Mouse (Mus musculus) heart, postnatal 0 days (tissue): ENCODE data around the gene Spats2. TPM values are rescaled to one million over a fixed set of nuclear protein-coding genes. Genes with fewer than 3 reads are reported as not detected.
A peak's percentile ranks its signal among the peaks of the same experiment; 100 is the strongest.

Experiments
- ATAC-seq: fragments of 200-750 bp; cut with Nextera tagmentation; 2 replicates; pipeline ENCODE4 v1.8.0; 2017; ENCODE audit warnings: low read depth, moderate number of reproducible peaks, moderate library complexity; ENCODE audit not compliant: insufficient read depth
- DNase-seq: peaks from one replicate; pipeline ENCODE4 v3.0.0-alpha.2; 2016; ENCODE audit warnings: low spot score
- H3K27ac ChIP-seq: fragments of 300-500 bp; sonication (generic); 2 replicates; pipeline ENCODE4 v1.5.1; 2014; ENCODE audit warnings: low read depth, mild to moderate bottlenecking
- H3K27me3 ChIP-seq: fragments of 300-500 bp; sonication (generic); 2 replicates; pipeline ENCODE4 v1.6.1; 2014; ENCODE audit warnings: low read length, mixed read lengths; ENCODE audit not compliant: control insufficient read depth, insufficient read depth
- H3K36me3 ChIP-seq: fragments of 300-500 bp; sonication (generic); replicated peaks from 2 replicates; pipeline ENCODE4 v1.6.1; 2014; ENCODE audit warnings: low read length, mixed read lengths; ENCODE audit not compliant: control insufficient read depth, insufficient read depth
- H3K4me1 ChIP-seq: fragments of 300-500 bp; sonication (generic); 2 replicates; pipeline ENCODE4 v1.6.1; 2014; ENCODE audit warnings: antibody characterized with exemption; ENCODE audit not compliant: control insufficient read depth, insufficient read depth
- H3K4me2 ChIP-seq: fragments of 300-500 bp; sonication (generic); 2 replicates; pipeline ENCODE4 v1.6.1; 2014; ENCODE audit warnings: low read depth, mild to moderate bottlenecking, low read length, moderate library complexity
- H3K4me3 ChIP-seq: fragments of 300-500 bp; sonication (generic); 2 replicates; pipeline ENCODE4 v1.5.1; 2014; ENCODE audit warnings: low read depth, low read length
- H3K9ac ChIP-seq: fragments of 300-500 bp; sonication (generic); replicated peaks from 2 replicates; pipeline ENCODE4 v1.6.1; 2014; ENCODE audit warnings: low read depth, low read length, mixed read lengths
- H3K9me3 ChIP-seq: fragments of 300-500 bp; sonication (generic); replicated peaks from 2 replicates; pipeline ENCODE4 v1.6.1; 2016; ENCODE audit warnings: low read length; ENCODE audit not compliant: control insufficient read depth
- CTCF ChIP-seq: IDR thresholded peaks from 2 replicates; pipeline ENCODE4 v1.5.1; 2016; ENCODE audit warnings: antibody characterized with exemption, control low read depth, low read depth
- EP300 ChIP-seq: IDR thresholded peaks from 2 replicates; pipeline ENCODE4 v1.6.1; 2016; ENCODE audit warnings: antibody characterized with exemption, low read depth
- WGBS: fragments of 180-500 bp; shearing (Covaris S2); extraction: QIAGEN DNeasy Blood & Tissue Kit; methylation state at CpG from one replicate; pipeline ENCODE4 v1.1.7; 2014; 5-methylcytosine and 5-hydroxymethylcytosine counted together
- polyA plus RNA-seq: library from polyadenylated mRNA; unstranded; fragments of >200 nt; fragmentation: Nextera tagmentation; extraction: Ambion mirVana; gene quantifications from 2 replicates; pipeline ENCODE4 v1.2.1, GENCODE M21; 2015
- total RNA-seq: library from RNA; depleted of rRNA; stranded (reverse); fragments of >200 nt; gene quantifications from 2 replicates; pipeline ENCODE4 v1.2.3, GENCODE M21; 2014; ENCODE audit warnings: low replicate concordance

Gene Spats2
- total and polyA plus RNA-seq, 2 experiments from 2014 or later, result 16.1 to 17.6 TPM

DNA sequence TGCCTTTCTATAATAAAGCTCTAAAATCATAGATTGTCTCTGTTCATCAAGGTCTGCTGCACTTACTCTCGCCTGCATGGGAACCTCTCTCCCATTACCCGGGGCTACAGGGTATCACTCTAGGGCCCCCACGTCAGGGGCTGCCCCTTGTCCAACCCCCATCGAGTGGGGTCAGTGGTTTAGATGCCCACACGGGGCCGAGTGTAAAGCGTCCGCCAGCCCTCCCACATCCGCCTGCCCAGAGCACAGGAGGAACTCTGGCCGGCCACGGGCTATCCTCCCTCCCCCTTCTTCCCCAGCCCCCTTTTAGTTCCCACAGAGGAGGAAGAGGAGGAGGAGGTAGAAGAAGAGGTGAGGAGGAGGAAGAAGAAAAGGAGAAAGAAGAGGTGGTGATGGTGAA lies 4.9 kb upstream of the Spats2 start:
- no peaks in the 10 kb centered on the region for H3K9me3 ChIP-seq
- ATAC-seq, result peak; percentile 13; the same call in 1 of the 2 replicates
- no peak overlapping the region for H3K9ac ChIP-seq
- no peak overlapping the region for H3K27ac ChIP-seq
- no peak overlapping the region for H3K4me2 ChIP-seq
- no peak for DNase-seq
- TF ChIP-seq CTCF (no peak), EP300 (no peak)
- no peaks in the 10 kb centered on the region for H3K4me1 ChIP-seq
- 21% methylated on average over 11 of the region's 11 CpGs for WGBS
- no peaks in the 10 kb centered on the region for H3K27me3 ChIP-seq
- H3K36me3 ChIP-seq, result no peaks in the 10 kb centered on the region
- H3K4me3 ChIP-seq, result no peak overlapping the region

DNA sequence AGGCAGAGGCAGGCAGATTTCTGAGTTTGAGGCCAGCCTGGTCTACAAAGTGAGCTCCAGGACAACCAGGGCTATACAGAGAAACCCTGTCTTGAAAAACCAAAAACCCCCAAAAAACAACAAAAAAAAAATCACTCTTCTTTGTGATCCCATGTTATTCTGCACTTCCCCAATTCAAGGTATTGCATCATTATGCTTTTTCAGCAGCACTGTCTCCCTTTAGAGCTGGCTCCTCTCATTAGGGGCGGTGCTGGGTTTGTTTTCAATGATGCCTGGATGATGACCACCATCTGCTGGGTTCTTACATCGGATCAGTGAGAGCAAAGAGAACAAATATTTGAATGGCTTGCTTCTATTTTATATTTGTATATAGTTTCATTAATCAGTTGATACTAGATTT lies 3.1 kb upstream of the Spats2 start:
- Histone ChIP-seq H3K9ac (no peak overlapping the region), H3K4me1 (0 out of 2 replicates have a peak, but pooled peaks cover 4% of the 10 kb centered on the region), H3K27ac (no peak overlapping the region), H3K27me3 (no peaks in the 10 kb centered on the region), H3K9me3 (no peaks in the 10 kb centered on the region), H3K36me3 (no peaks in the 10 kb centered on the region), H3K4me3 (no peak overlapping the region), H3K4me2 (no peak overlapping the region)
- no peak for ATAC-seq
- WGBS, result 77% methylated on average over 2 of the region's 2 CpGs
- TF ChIP-seq EP300 (no peak), CTCF (no peak)
- DNase-seq, result no peak

DNA sequence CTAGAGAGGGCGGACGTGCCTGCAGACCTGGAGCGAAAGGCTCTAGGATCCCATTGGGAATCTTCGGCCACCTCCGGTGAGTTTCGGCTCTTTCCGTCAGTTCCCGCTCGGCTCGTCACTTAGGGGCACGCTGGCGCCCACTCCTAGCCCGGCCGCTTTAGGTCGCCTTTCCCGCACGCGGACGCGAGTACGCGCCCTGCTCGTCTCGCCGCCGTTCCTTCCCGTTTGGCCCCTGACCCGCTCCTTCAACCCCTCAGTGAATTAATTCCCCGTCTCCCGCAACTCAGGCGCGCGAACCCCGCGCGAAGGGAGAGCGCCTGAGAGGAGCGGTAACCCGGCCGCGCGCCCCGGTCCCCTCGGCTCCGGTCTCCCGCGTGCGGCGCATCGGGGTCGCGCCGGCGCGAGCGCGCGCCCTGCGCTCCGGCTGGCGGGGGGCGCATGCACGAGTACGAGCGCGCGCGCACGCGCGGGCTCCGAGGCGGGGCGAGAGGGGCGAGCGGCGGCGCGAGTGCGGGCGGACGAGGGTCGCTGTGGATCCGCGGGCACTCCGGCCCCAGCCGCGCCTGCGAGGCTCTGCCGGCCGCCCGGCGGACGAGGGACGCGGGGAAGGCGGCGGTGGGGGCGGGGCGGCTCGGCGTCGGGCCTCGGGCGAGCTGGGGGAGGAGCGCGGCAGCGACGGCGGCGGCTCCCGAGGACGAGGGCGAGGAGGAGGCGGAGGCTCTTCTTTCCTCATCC lies 532 bp downstream of the Spats2 start:
- Histone ChIP-seq H3K27me3 (no peaks in the 10 kb centered on the region), H3K4me3 (peak overlapping the region; percentile 97), H3K36me3 (0 out of 2 replicates have a peak, but pooled peaks cover under 1% of the 10 kb centered on the region), H3K9ac (peak overlapping the region; percentile 96), H3K4me2 (peak overlapping the region; percentile 88), H3K4me1 (peaks cover 27% of the 10 kb centered on the region; the same call in 1 of the 2 replicates), H3K9me3 (no peaks in the 10 kb centered on the region), H3K27ac (peak overlapping the region; percentile 94)
- ATAC-seq (peak; percentile 89), DNase-seq (peak; percentile 73)
- under 1% methylated on average over 90 of the region's 115 CpGs for WGBS
- TF ChIP-seq CTCF (no peak), EP300 (no peak)

DNA sequence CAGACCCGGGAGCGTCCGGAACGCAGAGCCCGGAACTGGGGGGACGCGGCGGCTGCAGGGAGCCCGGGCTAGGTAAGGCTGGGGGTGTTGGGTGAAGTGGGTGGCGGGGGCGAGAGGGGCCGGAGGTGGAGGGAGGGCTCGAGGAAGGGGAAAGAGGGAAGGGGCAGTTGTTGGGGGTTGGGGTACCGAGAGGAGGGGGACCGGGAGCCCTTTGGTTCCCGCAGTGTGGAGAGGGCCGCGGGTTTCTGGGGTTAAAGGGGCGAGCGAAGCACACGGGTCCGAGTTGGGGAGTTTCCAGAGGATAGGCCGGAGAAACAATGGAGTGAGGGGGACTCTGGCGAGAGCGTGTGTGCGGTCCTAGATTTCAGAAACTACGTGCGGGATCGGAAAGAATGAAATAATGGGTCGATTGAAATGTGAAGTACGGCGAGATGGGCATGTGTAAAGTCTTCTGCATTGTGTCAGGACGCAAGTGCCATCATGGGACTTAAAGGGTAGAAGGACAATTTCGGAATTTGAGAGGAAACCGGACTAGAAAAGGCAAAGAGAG lies 1.2 kb downstream of the Spats2 start:
- peak overlapping the region; percentile 96 for H3K9ac ChIP-seq
- peak overlapping the region; percentile 97 for H3K4me3 ChIP-seq
- H3K27ac ChIP-seq, result peak overlapping the region; percentile 94
- H3K27me3 ChIP-seq, result no peaks in the 10 kb centered on the region
- H3K4me2 ChIP-seq, result peak overlapping the region; percentile 88
- H3K9me3 ChIP-seq, result no peaks in the 10 kb centered on the region
- peaks cover 27% of the 10 kb centered on the region; the same call in 1 of the 2 replicates for H3K4me1 ChIP-seq
- DNase-seq, result no peak
- TF ChIP-seq CTCF, result no peak
- no peak for TF ChIP-seq EP300
- H3K36me3 ChIP-seq, result 0 out of 2 replicates have a peak, but pooled peaks cover 6% of the 10 kb centered on the region
- under 1% methylated on average over 30 of the region's 35 CpGs for WGBS
- peak; percentile 19 for ATAC-seq

DNA sequence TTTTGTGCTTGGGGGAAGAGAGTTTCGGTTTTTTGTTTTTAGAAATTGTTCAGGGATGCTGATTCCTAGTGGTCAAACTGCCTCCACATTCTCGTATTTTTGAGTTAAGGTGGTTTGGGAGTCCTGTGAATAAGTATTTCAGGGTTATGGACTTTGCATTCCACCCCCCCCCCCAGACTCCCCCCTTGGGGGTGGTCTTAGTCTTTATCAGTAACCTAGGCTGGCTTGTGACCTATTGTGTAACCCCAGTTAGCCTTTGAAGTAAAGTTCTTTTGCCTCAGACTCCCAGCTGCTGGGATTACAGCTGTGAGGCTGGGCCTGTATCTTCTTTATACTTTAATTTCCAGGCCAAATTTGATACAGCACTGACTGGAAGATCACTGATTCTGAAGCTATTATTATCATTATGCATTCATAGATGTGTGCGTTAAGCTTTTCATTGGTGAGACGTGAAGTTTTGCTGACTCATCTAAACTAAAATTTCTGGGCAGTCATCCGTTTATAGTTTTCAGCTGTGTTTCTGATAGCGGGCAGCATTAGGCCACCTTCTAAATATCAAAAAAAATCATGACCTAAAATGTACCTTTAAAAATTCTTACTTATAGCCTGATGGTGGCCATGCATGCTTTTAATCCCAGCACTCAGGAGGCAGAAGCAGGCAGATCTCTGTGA lies 2.3 kb downstream of the Spats2 start:
- Histone ChIP-seq H3K4me2 (peak overlapping the region; percentile 88), H3K36me3 (0 out of 2 replicates have a peak, but pooled peaks cover 6% of the 10 kb centered on the region), H3K4me1 (peaks cover 27% of the 10 kb centered on the region; the same call in 1 of the 2 replicates), H3K27ac (no peak overlapping the region), H3K27me3 (no peaks in the 10 kb centered on the region), H3K9me3 (no peaks in the 10 kb centered on the region), H3K9ac (peak overlapping the region; percentile 96; the same call in 1 of the 2 replicates), H3K4me3 (peak overlapping the region; percentile 97)
- WGBS, result 67% methylated on average over 6 of the region's 6 CpGs
- no peak for ATAC-seq
- no peak for TF ChIP-seq EP300
- TF ChIP-seq CTCF, result no peak
- DNase-seq, result no peak
